Mouse (Mus musculus) layer of hippocampus, adult 2 months (tissue): Measurements from ENCODE around the gene Methig1. TPM values are rescaled to one million over a fixed set of nuclear protein-coding genes. Genes with fewer than 3 reads are reported as not detected.
"Not testable (repeated sequence)": the region's sequence is repeated elsewhere in the genome, so short reads cannot be mapped to it uniquely, and the experiment has no call there.

Experiments
- DNase-seq, 2 experiments: peaks; one replicate each; pipeline ENCODE4 v3.0.0; 2022; ENCODE audit warnings: low spot score in 2 of 2
- H3K27ac ChIP-seq: fragments of 200-600 bp; 2 replicates; pipeline ENCODE4 v1.8.1; 2022
- H3K4me3 ChIP-seq: fragments of 200-600 bp; 2 replicates; pipeline ENCODE4 v1.8.1; 2022; ENCODE audit warnings: mild to moderate bottlenecking
- CTCF ChIP-seq: fragments of 200-600 bp; conservative IDR thresholded peaks from 2 replicates; pipeline ENCODE4 v1.8.1; 2022; ENCODE audit warnings: antibody characterized with exemption, mild to moderate bottlenecking, moderate library complexity
- long read RNA-seq, 2 experiments: library from polyadenylated mRNA; stranded (forward); transcript quantifications; one replicate each; pipeline ENCODE4 v2.0.0; 2021; ENCODE audit warnings: borderline mapping rate in 2 of 2
- total RNA-seq, 2 experiments: library from RNA; stranded (reverse); gene quantifications; 2 replicates each; pipeline ENCODE4 v1.2.3; 2021

Methig1 gene
- total RNA-seq, result not detected
- long read RNA-seq, experiment 1, result 0 reads
- long read RNA-seq, experiment 2, result 0 reads

GRCm38 (mm10) chr15:100352711-100353250, at the start of gene Methig1, which contains the start of gene Mettl7a2:
Methig1 (plus strand) TSS chr15:100353149.
Mettl7a2 (plus strand) TSS chr15:100353200.
- TF ChIP-seq CTCF, result no peak
- H3K27ac ChIP-seq, result no peak within 1 kb of the TSS
- no peak for DNase-seq
- no peak within 1 kb of the TSS for H3K4me3 ChIP-seq

DNA sequence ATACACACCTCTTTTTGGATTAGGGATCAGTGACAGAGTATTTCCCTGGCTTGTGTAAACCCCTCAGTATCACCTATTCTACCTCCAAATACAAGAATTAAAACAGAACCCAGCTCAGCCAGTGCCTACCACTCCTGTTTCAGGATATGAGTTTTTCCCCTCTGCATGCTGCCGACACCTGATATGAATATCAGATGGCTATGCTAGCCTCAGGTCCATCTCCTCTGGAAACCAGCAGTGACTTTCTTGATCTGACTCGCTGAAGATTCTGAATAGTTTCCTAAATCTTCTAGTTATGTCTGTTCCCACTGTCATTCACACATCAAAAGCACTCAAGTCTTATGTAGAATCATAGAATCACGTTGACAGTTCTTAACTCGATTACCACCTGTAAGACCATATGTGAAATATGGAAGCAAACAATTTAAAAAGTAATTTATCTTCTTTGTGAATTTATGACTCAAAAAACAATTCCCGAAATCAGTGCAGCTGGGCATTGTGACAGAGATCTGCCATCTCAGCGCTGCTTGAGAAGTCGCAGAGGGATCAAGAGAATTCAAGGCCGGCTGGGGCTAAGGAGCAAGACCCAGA, 49.4 kb upstream of the Methig1 start:
- no peak for TF ChIP-seq CTCF
- DNase-seq, result no peak
- Histone ChIP-seq H3K27ac (peak overlapping the region; percentile 99), H3K4me3 (peak overlapping the region; percentile 62)

- Histone ChIP-seq H3K27ac (peak within 1 kb of the TSS; percentile 99), H3K4me3 (peak within 1 kb of the TSS; percentile 62)
- DNase-seq, result peak; percentile 83 to 86
- TF ChIP-seq CTCF, result no peak
Observed at GRCm38 (mm10) chr15:100304019-100304991, 48.6 kb upstream of the Methig1 start, which contains the start of gene Mettl7a1. Mettl7a1 (plus strand) TSS chr15:100304140.

GRCm38 (mm10) chr15:100306201-100306600, 46.7 kb upstream of the Methig1 start:
- TF ChIP-seq CTCF, result no peak
- no peak for DNase-seq
- Histone ChIP-seq H3K27ac (no peak overlapping the region), H3K4me3 (peak overlapping the region; percentile 62; the same call in 1 of the 2 replicates)

DNA sequence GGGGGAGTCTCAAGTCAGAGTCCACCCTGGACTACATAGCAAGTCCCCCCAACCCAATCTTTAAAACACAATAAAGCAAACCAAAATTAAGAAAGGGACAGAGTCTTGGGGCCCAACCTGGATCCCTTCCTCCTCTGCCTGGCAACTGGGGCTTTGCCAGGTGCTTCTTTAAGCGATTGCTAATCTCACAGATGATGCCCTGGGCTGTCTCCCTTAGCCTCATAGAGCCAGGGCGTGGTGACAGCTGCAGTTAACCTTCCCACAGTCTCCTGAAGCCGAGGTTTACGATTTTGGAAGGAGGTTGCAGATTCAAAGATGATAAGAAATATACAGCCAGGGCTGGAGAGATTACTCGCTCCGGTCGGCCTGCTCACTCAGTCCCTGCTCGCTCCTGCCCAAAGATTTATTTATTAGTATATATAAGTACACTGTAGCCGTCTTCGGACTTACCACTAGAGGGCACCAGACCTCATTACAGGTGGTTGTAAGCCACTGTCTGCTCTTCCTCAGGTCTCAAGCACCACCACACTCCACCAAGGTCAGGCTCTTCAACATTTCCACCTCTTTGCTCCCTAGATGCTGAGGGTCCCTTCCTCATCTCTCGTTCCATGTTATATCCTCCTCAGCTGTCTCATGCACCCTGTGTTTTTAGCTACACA, 45.4 kb upstream of the Methig1 start:
- not testable (repeated sequence) for DNase-seq, H3K27ac ChIP-seq, H3K4me3 ChIP-seq
- peak; percentile 68 for TF ChIP-seq CTCF

DNA sequence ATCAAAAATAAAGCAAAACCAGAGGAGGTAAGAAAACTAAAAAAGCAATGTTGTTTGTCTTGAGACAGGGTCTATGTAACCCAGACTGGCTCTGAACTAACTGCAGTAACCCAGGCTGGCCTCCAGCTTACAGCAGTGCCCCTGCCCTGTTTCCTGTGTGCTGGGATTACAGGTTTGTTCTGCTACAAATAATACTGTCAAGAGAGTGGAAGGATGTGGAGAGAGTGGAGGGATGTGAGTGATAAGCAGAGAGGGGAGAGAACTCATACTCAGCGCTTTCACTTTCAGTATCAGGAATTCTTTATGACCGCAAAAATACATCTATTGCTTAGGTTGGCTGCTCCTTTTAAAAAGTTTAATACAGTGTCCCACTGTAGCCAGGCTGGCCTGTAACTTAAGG, 40.6 kb upstream of the Methig1 start:
- DNase-seq, result no peak
- no peak for TF ChIP-seq CTCF
- Histone ChIP-seq H3K27ac (no peak overlapping the region), H3K4me3 (no peak overlapping the region)

- H3K4me3 ChIP-seq, result no peak overlapping the region
- no peak overlapping the region for H3K27ac ChIP-seq
- no peak for DNase-seq
- no peak for TF ChIP-seq CTCF
Observed at GRCm38 (mm10) chr15:100314448-100315145, 38.4 kb upstream of the Methig1 start.

- H3K27ac ChIP-seq, DNase-seq, H3K4me3 ChIP-seq: not testable (repeated sequence)
Observed at GRCm38 (mm10) chr15:100318014-100318671, 34.8 kb upstream of the Methig1 start.

- TF ChIP-seq CTCF, result no peak
- DNase-seq, result no peak
- no peak overlapping the region for H3K4me3 ChIP-seq
- H3K27ac ChIP-seq, result no peak overlapping the region
Observed at GRCm38 (mm10) chr15:100319884-100320283, 33.1 kb upstream of the Methig1 start.

- H3K27ac ChIP-seq, result no peak overlapping the region
- no peak for TF ChIP-seq CTCF
Observed at GRCm38 (mm10) chr15:100320295-100320905, 32.5 kb upstream of the Methig1 start.

DNA sequence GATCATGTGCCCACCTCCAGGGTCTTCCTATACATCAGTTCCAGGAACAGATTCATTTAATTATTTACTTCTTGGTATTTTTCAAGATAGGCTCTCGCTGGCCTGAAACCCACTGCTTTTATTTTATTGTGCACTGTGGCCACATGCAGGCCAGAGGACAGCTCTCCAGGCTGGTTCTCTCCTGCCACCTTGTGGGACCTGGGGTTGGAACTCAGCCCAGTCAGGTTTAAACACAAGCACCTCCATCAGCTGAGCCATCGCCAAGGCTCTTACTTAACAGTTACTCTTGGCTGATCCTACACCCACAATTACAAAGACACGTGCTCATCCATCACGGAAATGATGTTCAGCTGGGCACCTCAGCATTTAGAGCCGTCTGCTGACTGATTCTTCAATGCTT, 31.8 kb upstream of the Methig1 start:
- Histone ChIP-seq H3K4me3 (no peak overlapping the region), H3K27ac (no peak overlapping the region)
- no peak for DNase-seq
- TF ChIP-seq CTCF, result peak; percentile 51

More at GRCm38 (mm10) chr15:100320295-100320905, 32.5 kb upstream of the Methig1 start:
- H3K4me3 ChIP-seq, result no peak overlapping the region
- DNase-seq, result no peak
